Mouse (Mus musculus): ENCODE results near the gene Mob3b.

Mob3b gene

GRCm38 (mm10) chr4:35005068-35005769 lies 152.1 kb downstream of the Mob3b start:
- DNase-seq (ENCODE audit: low spot score in 2 of 2): no peak

- no peak for DNase-seq (ENCODE audit: low spot score in 2 of 2)
Measured at GRCm38 (mm10) chr4:35004473-35004872, 152.8 kb downstream of the Mob3b start.

GRCm38 (mm10) chr4:35003550-35004326 lies 153.5 kb downstream of the Mob3b start:
- no peak for DNase-seq (ENCODE audit: low spot score in 2 of 2)

GRCm38 (mm10) chr4:34996616-34997015 lies 160.7 kb downstream of the Mob3b start:
- no peak for DNase-seq (ENCODE audit: low spot score in 2 of 2)

GRCm38 (mm10) chr4:34993639-34993975 lies 163.7 kb downstream of the Mob3b start:
- DNase-seq (ENCODE audit: low spot score in 2 of 2): no peak

- no peak for DNase-seq (ENCODE audit: low spot score in 2 of 2)
Measured at GRCm38 (mm10) chr4:34992866-34993638, 164.2 kb downstream of the Mob3b start.

GRCm38 (mm10) chr4:34991891-34992865 lies 165.1 kb downstream of the Mob3b start:
- no peak for DNase-seq (ENCODE audit: low spot score in 2 of 2)

- DNase-seq (ENCODE audit: low spot score in 2 of 2): peak in 1 of 2 experiments; percentile 14
Measured at GRCm38 (mm10) chr4:34991116-34991515, 166.2 kb downstream of the Mob3b start.

- no peak for DNase-seq (ENCODE audit: low spot score in 2 of 2)
Measured at GRCm38 (mm10) chr4:34990659-34991058, 166.6 kb downstream of the Mob3b start.

- DNase-seq (ENCODE audit: low spot score in 2 of 2): no peak
Measured at GRCm38 (mm10) chr4:34987568-34987967, 169.7 kb downstream of the Mob3b start.

GRCm38 (mm10) chr4:34987109-34987508 lies 170.2 kb downstream of the Mob3b start:
- no peak for DNase-seq (ENCODE audit: low spot score in 2 of 2)

GRCm38 (mm10) chr4:34986647-34987046 lies 170.6 kb downstream of the Mob3b start:
- no peak for DNase-seq (ENCODE audit: low spot score in 2 of 2)

GRCm38 (mm10) chr4:34984377-34984776 lies 172.9 kb downstream of the Mob3b start:
- DNase-seq (ENCODE audit: low spot score in 2 of 2): no peak

GRCm38 (mm10) chr4:34983511-34983910 lies 173.8 kb downstream of the Mob3b start:
- no peak for DNase-seq (ENCODE audit: low spot score in 2 of 2)

- DNase-seq (ENCODE audit: low spot score in 2 of 2): no peak
Measured at GRCm38 (mm10) chr4:34981301-34982172, 175.7 kb downstream of the Mob3b start.

- no peak for DNase-seq (ENCODE audit: low spot score in 2 of 2)
Measured at GRCm38 (mm10) chr4:34980461-34981039, 176.7 kb downstream of the Mob3b start.

GRCm38 (mm10) chr4:34976916-34977702 lies 180.2 kb downstream of the Mob3b start:
- no peak for DNase-seq (ENCODE audit: low spot score in 2 of 2)

- DNase-seq (ENCODE audit: low spot score in 2 of 2): peak in 1 of 2 experiments; percentile 50
Measured at GRCm38 (mm10) chr4:34976331-34976778, 180.9 kb downstream of the Mob3b start.

- DNase-seq (ENCODE audit: low spot score in 2 of 2): no peak
Measured at GRCm38 (mm10) chr4:34974795-34975194, 182.5 kb downstream of the Mob3b start.
